Mouse (Mus musculus) cerebellum, postnatal 25 days (tissue): ENCODE data around the gene Kif1bp.
"Not testable (repeated sequence)": the region's sequence is repeated elsewhere in the genome, so short reads cannot be mapped to it uniquely, and the experiment has no call there.

ENCODE experiments used
- DNase-seq, 2 experiments: peaks; one replicate each; pipeline ENCODE4 v3.0.0; 2021; ENCODE audit warnings: mixed read lengths in 2 of 2

Gene Kif1bp

GRCm38 (mm10) chr10:62578338-62579100 lies at the start of gene Kif1bp:
TSS of gene Kif1bp (minus strand) at chr10:62578457.
- DNase-seq, result peak; percentile 96 to 98

DNA sequence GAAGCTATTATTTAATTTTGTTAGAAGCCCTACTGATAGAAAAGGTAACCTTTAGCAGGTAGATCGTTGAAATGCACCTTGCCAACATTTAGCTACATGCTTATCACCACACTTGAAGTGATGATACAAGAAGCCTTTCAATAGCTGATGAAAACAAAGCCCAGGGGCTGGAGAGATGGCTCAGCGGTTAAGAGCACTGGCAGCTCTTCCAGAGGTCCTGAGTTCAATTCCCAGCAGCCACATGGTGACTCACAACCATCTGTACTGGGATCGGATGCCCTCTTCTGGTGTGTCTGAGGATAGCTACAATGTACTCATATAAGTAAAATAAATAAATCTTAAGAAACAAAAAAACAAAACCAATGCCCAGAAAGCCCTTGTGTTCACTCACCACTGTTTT lies 25.9 kb upstream of the Kif1bp start:
- DNase-seq, result no peak

GRCm38 (mm10) chr10:62603233-62604030 lies 25.2 kb upstream of the Kif1bp start:
- no peak for DNase-seq

DNA sequence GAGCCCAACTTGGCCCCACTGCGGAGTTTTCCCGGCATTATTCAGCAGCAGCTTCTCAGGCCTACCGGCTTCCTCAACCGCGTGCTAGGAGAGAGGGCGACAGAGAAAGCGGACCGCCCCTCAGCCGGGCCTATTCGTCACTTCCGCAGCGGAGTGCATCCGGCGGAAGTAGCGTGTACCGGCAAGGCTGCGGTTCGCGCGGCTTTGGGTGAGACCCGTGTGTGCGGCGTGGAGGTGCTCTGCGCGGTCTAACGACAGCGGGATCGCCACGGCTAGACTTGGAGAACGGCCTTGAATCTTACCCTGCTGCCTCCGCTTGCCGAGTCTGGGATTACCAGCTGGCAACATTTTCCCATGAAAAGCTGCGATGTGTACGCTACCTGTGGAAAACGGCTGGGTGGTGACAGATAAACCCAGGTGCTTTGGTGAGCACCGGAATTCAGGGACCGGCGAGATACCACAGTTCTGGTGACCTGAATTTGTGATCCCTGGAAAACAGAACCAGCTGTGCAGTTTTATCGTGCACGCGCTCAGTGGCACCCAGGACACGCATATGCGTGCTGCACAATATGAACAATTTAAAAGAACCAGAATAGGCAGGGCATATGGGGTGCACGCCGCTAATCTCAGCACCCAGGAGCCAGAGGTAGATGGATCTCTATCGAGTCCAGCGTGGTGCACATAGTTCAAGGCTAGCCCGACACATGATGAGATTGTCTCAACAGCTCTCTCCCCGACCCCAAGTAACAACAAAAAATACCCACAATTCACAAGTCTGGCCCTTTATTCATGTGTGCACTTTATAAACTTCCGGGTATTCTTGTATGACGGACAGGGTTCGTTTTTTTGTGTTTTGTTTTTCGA lies 24.2 kb upstream of the Kif1bp start, which contains the start of gene Ddx21:
Gene Ddx21 (minus strand): TSS at position 105 of the 864 bp plus-strand sequence.
- DNase-seq, result peak; percentile 91 to 93

DNA sequence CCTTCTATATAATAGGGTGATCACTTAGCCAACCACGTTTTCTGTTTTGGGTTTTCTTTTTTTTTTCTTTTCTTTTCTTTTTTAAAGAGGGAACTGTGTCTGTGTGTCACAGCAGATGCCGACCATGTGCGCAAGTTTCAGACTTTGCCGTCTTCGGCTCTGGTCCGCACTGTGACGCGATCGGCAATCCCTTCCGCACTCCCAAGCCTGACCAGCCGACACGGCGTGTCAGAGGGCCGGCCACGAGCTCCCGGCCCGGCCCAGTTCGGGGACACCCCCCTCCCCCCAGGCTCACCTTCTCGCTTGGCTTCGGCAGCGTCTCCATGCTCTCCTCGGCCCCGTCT lies 23.5 kb upstream of the Kif1bp start:
- DNase-seq, result no peak

GRCm38 (mm10) chr10:62601053-62601791 lies 23.0 kb upstream of the Kif1bp start:
- DNase-seq, result no peak

DNA sequence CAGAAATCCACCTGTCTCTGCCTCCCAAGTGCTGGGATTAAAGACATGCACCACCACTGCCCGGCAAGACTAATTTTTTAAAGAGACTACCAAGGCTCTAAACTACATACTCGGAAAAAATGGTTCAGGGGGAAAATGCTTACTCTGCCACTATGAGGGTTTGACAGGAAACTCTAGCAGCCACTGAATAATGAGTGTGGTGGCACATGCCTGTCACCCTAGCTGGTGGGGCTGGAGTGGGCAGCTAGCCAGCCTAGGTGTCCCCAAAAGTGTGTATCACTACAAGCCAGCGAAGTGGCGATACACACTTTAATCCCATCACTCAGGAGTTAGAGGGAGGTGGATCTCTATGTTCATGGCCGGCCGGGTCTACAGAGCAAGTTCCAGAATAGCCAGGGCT lies 21.8 kb upstream of the Kif1bp start:
- DNase-seq, result no peak

GRCm38 (mm10) chr10:62599311-62599710 lies 21.1 kb upstream of the Kif1bp start:
- DNase-seq, result not testable (repeated sequence)

DNA sequence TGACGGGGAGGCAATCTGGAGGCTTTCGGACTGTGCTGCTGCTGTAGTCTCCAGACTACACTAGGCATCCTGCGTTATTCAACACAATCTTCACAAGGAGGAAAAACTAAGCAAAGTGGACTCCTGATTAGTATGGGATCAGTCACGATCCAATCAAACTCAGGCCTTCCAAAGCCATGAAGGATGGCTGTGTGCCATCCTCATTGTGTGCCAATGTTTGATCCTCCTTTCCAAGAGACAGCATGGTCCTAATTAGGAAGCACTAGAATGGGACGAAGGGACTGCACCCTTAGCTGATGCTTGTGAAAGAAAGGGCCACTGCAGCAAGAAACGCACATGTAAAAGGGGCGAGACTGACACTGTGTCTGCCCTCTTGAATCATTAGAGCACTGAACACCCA lies 14.2 kb upstream of the Kif1bp start:
- DNase-seq, result no peak

GRCm38 (mm10) chr10:62590200-62590599 lies 11.9 kb upstream of the Kif1bp start:
- peak; percentile 85 to 92 for DNase-seq

DNA sequence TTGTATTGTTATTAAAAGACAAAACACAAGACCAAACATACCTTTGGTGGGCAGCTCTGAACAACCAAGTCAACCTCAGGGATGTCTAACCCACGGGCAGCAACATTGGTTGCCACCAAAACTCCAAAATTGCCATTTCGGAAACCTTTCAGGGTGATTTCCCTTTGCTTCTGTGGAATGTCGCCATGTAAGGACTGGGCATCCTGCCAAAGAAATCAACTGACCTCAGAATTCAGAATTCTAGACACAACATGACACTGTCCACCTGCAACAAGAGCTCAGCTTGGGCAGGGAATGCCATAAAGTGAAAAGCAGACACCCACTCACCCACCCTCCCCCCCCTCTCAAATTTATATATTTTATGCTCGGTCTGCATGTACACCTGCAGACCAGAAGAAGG lies 10.4 kb upstream of the Kif1bp start:
- DNase-seq, result peak in 1 of 2 experiments; percentile 20

- no peak for DNase-seq
Measured at GRCm38 (mm10) chr10:62583245-62583644, 5.0 kb upstream of the Kif1bp start.

- no peak for DNase-seq
Measured at GRCm38 (mm10) chr10:62582701-62583100, 4.4 kb upstream of the Kif1bp start.

DNA sequence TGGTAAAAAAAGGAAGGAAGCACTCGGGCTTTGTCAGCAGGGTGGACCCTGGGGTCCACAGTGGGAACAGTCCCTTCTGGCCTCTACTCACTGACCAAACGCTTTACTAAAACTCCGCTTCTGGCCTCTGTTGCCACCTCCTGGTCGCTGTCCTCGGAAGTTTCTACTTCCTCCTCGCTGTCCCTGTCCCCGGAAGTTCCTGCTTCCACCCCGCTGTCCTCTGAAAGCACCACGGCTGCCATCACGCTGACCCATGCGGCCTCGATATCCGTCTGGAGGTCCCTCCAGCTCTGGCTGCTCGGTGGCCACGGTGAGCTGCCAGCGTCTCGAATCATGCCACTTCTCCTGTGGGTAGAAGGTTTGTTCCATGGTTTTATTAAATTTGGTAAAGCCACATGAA lies 4.0 kb upstream of the Kif1bp start:
- DNase-seq, result no peak

GRCm38 (mm10) chr10:62579129-62579528 lies 872 bp upstream of the Kif1bp start:
- DNase-seq, result not testable (repeated sequence)

GRCm38 (mm10) chr10:62577673-62578337 lies 452 bp downstream of the Kif1bp start:
- no peak for DNase-seq

GRCm38 (mm10) chr10:62575001-62575400 lies 3.3 kb downstream of the Kif1bp start:
- DNase-seq, result no peak

GRCm38 (mm10) chr10:62570126-62570871 lies 8.0 kb downstream of the Kif1bp start:
- DNase-seq, result no peak

- no peak for DNase-seq
Measured at GRCm38 (mm10) chr10:62568861-62569260, 9.4 kb downstream of the Kif1bp start.

DNA sequence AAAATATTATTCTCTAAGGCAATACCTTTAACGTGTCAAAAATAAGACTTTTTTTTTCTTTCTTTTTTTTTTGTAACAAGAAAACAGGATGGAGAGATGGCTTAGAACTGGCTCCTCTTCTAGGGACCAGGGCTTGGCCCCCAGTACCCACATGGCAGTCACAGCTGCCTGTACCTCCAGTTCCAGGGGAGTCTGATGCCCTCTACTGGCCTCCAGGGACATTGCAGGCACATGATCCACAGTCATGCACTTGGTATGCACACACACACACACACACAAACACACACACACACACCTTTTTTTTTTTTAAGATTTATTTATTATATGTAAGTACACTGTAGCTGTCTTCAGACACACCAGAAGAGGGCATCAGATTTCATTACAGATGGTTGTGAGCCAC lies 20.5 kb downstream of the Kif1bp start:
- DNase-seq, result peak in 1 of 2 experiments; percentile 19

DNA sequence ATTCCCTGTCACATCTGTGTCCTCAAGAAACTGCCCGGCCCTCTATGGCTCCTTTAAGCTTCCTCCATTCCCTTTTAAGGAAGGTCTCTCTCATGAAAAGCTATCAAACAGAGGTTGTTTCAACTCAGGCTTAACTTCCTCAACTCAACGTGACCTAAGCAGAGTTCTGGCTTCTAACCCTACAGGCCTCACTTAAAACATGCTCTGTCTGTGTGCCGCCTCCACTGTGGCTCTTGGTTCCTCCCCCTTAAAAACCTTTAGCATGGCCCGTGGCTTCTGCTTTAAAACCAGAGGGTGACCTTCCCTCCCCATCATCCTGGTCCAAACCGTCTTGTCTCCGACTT lies 21.7 kb downstream of the Kif1bp start:
- DNase-seq, result no peak
